Mouse (Mus musculus): ENCODE measurements around the gene Dll1. TPM values are rescaled to one million over a fixed set of nuclear protein-coding genes. Genes with fewer than 3 reads are reported as not detected.

Gene Dll1
- total and polyA plus RNA-seq, 2 experiments from 2014 or later: 3.0 to 3.7 TPM

GRCm38 (mm10) chr17:15343071-15343822 lies 33.4 kb downstream of the Dll1 start:
- 33% methylated on average over 14 of the region's 14 CpGs for WGBS

GRCm38 (mm10) chr17:15337906-15338305 lies 38.8 kb downstream of the Dll1 start:
- ATAC-seq (ENCODE audit: insufficient read depth, low read depth) (no peak), DNase-seq (ENCODE audit: low spot score) (no peak)
- 79% methylated on average over 1 of the region's 1 CpGs for WGBS
- TF ChIP-seq EP300 (IDR thresholded peaks at IDR 0.05; ENCODE audit: low read depth) (no peak), CTCF (IDR thresholded peaks at IDR 0.05; ENCODE audit: low read depth) (no peak)
- no peak overlapping the region for H3K9ac ChIP-seq (replicated peaks; ENCODE audit: low read depth, low read length)
- no peaks in the 10 kb centered on the region for H3K9me3 ChIP-seq (replicated peaks; ENCODE audit: control insufficient read depth, low read length)
- H3K4me1 ChIP-seq (ENCODE audit: control insufficient read depth, insufficient read depth): no peaks in the 10 kb centered on the region
- H3K4me3 ChIP-seq (ENCODE audit: low read depth, low read length): no peak overlapping the region
- no peaks in the 10 kb centered on the region for H3K36me3 ChIP-seq (replicated peaks; ENCODE audit: control insufficient read depth, insufficient read depth, low read length)
- H3K27me3 ChIP-seq (ENCODE audit: control insufficient read depth, insufficient read depth, low read length): no peaks in the 10 kb centered on the region
- H3K4me2 ChIP-seq (ENCODE audit: low read depth, low read length): no peak overlapping the region
- H3K27ac ChIP-seq (ENCODE audit: low read depth): no peak overlapping the region

More at GRCm38 (mm10) chr17:15343071-15343822, 33.4 kb downstream of the Dll1 start:
- H3K27me3 ChIP-seq (ENCODE audit: control insufficient read depth, insufficient read depth, low read length): no peaks in the 10 kb centered on the region
- H3K9me3 ChIP-seq (replicated peaks; ENCODE audit: control insufficient read depth, low read length): 0 out of 2 replicates have a peak, but pooled peaks cover 4% of the 10 kb centered on the region
- H3K4me3 ChIP-seq (ENCODE audit: low read depth, low read length): no peak overlapping the region
- ATAC-seq (ENCODE audit: insufficient read depth, low read depth): no peak
- no peak for TF ChIP-seq CTCF (IDR thresholded peaks at IDR 0.05; ENCODE audit: low read depth)
- no peak for TF ChIP-seq EP300 (IDR thresholded peaks at IDR 0.05; ENCODE audit: low read depth)
- no peaks in the 10 kb centered on the region for H3K36me3 ChIP-seq (replicated peaks; ENCODE audit: control insufficient read depth, insufficient read depth, low read length)
- H3K27ac ChIP-seq (ENCODE audit: low read depth): no peak overlapping the region
- DNase-seq (ENCODE audit: low spot score): no peak
- H3K9ac ChIP-seq (replicated peaks; ENCODE audit: low read depth, low read length): no peak overlapping the region
- H3K4me2 ChIP-seq (ENCODE audit: low read depth, low read length): no peak overlapping the region
- H3K4me1 ChIP-seq (ENCODE audit: control insufficient read depth, insufficient read depth): no peaks in the 10 kb centered on the region

- H3K4me1 ChIP-seq (ENCODE audit: control insufficient read depth, insufficient read depth): no peaks in the 10 kb centered on the region
- no peaks in the 10 kb centered on the region for H3K36me3 ChIP-seq (replicated peaks; ENCODE audit: control insufficient read depth, insufficient read depth, low read length)
- no peaks in the 10 kb centered on the region for H3K27me3 ChIP-seq (ENCODE audit: control insufficient read depth, insufficient read depth, low read length)
- no peak for TF ChIP-seq CTCF (IDR thresholded peaks at IDR 0.05; ENCODE audit: low read depth)
- no peak for TF ChIP-seq EP300 (IDR thresholded peaks at IDR 0.05; ENCODE audit: low read depth)
- ATAC-seq (ENCODE audit: insufficient read depth, low read depth) (no peak), DNase-seq (ENCODE audit: low spot score) (no peak)
- H3K4me3 ChIP-seq (ENCODE audit: low read depth, low read length): no peak overlapping the region
- no peak overlapping the region for H3K4me2 ChIP-seq (ENCODE audit: low read depth, low read length)
- WGBS: 82% methylated on average over 10 of the region's 10 CpGs
- H3K9me3 ChIP-seq (replicated peaks; ENCODE audit: control insufficient read depth, low read length): no peaks in the 10 kb centered on the region
- H3K9ac ChIP-seq (replicated peaks; ENCODE audit: low read depth, low read length): no peak overlapping the region
- H3K27ac ChIP-seq (ENCODE audit: low read depth): no peak overlapping the region
Observed at GRCm38 (mm10) chr17:15329740-15330318, 46.8 kb downstream of the Dll1 start.

GRCm38 (mm10) chr17:15327106-15327505 lies 49.6 kb downstream of the Dll1 start:
- H3K4me2 ChIP-seq (ENCODE audit: low read depth, low read length): no peak overlapping the region
- DNase-seq (ENCODE audit: low spot score): no peak

GRCm38 (mm10) chr17:15325976-15326842 lies 50.5 kb downstream of the Dll1 start:
- no peaks in the 10 kb centered on the region for H3K9me3 ChIP-seq (replicated peaks; ENCODE audit: control insufficient read depth, low read length)
- ATAC-seq (ENCODE audit: insufficient read depth, low read depth) (no peak), DNase-seq (ENCODE audit: low spot score) (no peak)
- no peak overlapping the region for H3K9ac ChIP-seq (replicated peaks; ENCODE audit: low read depth, low read length)
- no peaks in the 10 kb centered on the region for H3K4me1 ChIP-seq (ENCODE audit: control insufficient read depth, insufficient read depth)
- WGBS: 58% methylated on average over 10 of the region's 10 CpGs
- no peak overlapping the region for H3K4me3 ChIP-seq (ENCODE audit: low read depth, low read length)
- no peaks in the 10 kb centered on the region for H3K27me3 ChIP-seq (ENCODE audit: control insufficient read depth, insufficient read depth, low read length)
- no peak overlapping the region for H3K4me2 ChIP-seq (ENCODE audit: low read depth, low read length)
- no peak for TF ChIP-seq CTCF (IDR thresholded peaks at IDR 0.05; ENCODE audit: low read depth)
- TF ChIP-seq EP300 (IDR thresholded peaks at IDR 0.05; ENCODE audit: low read depth): no peak
- no peaks in the 10 kb centered on the region for H3K36me3 ChIP-seq (replicated peaks; ENCODE audit: control insufficient read depth, insufficient read depth, low read length)
- H3K27ac ChIP-seq (ENCODE audit: low read depth): no peak overlapping the region

More at GRCm38 (mm10) chr17:15327106-15327505, 49.6 kb downstream of the Dll1 start:
- no peaks in the 10 kb centered on the region for H3K27me3 ChIP-seq (ENCODE audit: control insufficient read depth, insufficient read depth, low read length)
- H3K27ac ChIP-seq (ENCODE audit: low read depth): no peak overlapping the region
- ATAC-seq (ENCODE audit: insufficient read depth, low read depth): no peak
- no peaks in the 10 kb centered on the region for H3K36me3 ChIP-seq (replicated peaks; ENCODE audit: control insufficient read depth, insufficient read depth, low read length)
- H3K9me3 ChIP-seq (replicated peaks; ENCODE audit: control insufficient read depth, low read length): no peaks in the 10 kb centered on the region
- no peak overlapping the region for H3K9ac ChIP-seq (replicated peaks; ENCODE audit: low read depth, low read length)
- 62% methylated on average over 5 of the region's 5 CpGs for WGBS
- no peaks in the 10 kb centered on the region for H3K4me1 ChIP-seq (ENCODE audit: control insufficient read depth, insufficient read depth)
- H3K4me3 ChIP-seq (ENCODE audit: low read depth, low read length): no peak overlapping the region
- TF ChIP-seq EP300 (IDR thresholded peaks at IDR 0.05; ENCODE audit: low read depth) (no peak), CTCF (IDR thresholded peaks at IDR 0.05; ENCODE audit: low read depth) (no peak)
